Mouse (Mus musculus) gastrocnemius, postnatal 36 days (tissue): ENCODE measurements around the gene AC131692.1. TPM values are rescaled to one million over a fixed set of nuclear protein-coding genes. Genes with fewer than 3 reads are reported as not detected.

Experiments
- DNase-seq, 2 experiments: peaks; one replicate each; pipeline ENCODE4 v3.0.0; 2022
- intact Hi-C: fragments of 180-260 bp; cut with DNase I; formaldehyde crosslinking; loops from one replicate; pipeline ENCODE4 v1.15.1; 2025
- long read RNA-seq, 2 experiments: library from polyadenylated mRNA; stranded (forward); transcript quantifications; one replicate each; pipeline ENCODE4 v2.0.0; 2021
- total RNA-seq, 2 experiments: library from RNA; stranded (reverse); gene quantifications; 2 replicates each; pipeline ENCODE4 v1.2.3; 2021

The AC131692.1 gene
- not detected for total RNA-seq
- long read RNA-seq, experiment 1: 0 reads
- long read RNA-seq, experiment 2: 0 reads

DNA sequence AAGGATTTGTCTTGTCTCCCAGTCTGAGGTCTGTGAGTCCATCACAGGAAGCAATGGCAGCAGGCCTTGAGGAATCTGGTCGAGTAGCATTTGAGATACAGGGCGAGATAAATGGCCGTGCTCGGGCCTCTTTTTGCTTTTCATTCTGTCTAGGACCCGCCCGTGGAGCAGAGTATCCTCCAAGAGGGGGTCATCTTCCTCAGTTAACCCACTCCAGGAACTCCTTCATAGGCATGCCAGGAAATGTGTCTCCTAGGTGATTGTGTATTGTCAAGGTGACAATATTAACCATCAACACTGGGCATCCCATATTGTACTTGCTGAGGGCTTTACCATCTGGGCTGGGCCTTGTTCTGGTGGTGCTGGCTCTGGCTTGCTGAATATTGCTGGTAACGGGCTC is at the start of gene AC131692.1:
Gene AC131692.1 (plus strand): TSS at position 301 of the 400 bp plus-strand sequence.
- intact Hi-C loops: no loop called here
- no peak for DNase-seq

- intact Hi-C loops: no loop called here
- no peak for DNase-seq
Observed at GRCm38 (mm10) chr19:6045366-6046293, 48.6 kb upstream of the AC131692.1 start.

GRCm38 (mm10) chr19:6046294-6047153 is 47.7 kb upstream of the AC131692.1 start, which contains the start of gene Syvn1:
TSS of gene Syvn1 (plus strand) at chr19:6046576.
- peak; percentile 82 to 85 for DNase-seq
- intact Hi-C loops: no loop called here

DNA sequence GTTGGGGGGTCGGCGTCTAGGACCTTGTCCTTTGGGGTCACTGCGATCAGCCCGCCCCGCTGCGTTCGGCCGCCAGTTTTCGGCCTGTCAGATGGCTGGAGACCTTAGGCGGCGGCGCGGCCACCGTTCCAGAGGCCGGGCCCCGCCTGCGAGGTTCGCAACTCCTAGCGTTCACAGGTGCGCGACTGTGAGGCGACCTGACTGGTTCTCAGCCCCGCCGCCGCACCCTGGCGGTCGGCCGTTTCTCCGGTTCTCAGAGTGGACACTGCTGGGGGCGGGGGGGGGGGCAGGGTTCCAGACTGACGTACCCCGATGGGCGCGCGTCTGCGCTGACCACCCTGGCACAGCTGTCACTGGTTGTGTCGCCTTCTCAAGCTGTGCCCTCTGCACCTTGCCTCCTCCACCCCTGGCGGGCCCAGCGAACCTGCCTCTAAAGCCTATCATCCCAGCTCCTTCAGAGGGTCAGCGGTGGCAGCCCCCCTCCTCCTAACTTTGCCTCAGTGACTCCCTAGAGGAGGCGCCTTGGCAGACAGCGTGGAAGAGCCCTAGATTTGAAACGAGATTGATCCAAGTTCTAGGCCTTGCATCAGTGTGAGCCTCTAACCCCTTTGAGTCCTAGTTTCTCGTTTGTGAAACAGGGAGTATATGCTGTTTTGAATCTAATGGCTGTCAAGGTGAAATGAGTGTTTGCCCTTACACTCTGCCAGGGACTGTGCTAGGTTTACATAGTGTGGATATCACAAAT is 46.9 kb upstream of the AC131692.1 start:
- DNase-seq: no peak
- intact Hi-C loops: no loop called here

DNA sequence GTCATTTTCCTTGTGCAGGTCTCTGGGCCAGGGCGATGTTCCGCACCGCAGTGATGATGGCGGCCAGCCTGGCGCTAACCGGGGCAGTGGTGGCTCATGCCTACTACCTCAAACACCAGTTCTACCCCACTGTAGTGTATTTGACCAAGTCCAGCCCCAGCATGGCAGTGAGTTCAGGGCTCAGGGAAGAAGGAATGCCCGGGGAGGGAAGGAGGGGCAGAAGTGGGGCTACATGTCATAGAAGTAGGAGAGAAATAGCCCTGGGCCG is 46.4 kb upstream of the AC131692.1 start:
- DNase-seq: no peak
- intact Hi-C loops: no loop called here

GRCm38 (mm10) chr19:6048681-6049410 is 45.4 kb upstream of the AC131692.1 start:
- no peak for DNase-seq
- intact Hi-C loops: no loop called here

DNA sequence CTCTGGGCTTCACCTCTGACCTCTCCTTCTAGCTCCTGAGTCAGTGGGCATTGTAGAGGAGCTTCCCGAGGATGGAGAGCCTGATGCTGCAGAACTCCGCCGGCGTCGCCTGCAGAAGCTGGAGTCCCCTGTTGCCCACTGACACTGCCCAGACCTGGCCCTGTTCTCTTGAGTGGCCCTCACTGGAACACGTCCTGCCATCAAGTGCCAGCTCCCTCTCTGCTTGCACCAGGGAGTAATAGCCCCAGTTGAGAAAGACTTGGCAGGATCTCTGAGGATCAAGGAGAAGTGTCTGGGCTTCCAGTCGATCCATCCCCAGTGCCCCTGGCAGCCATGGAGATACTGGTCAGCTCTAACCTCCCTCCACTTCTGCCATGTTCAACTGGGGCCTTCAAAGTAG is 41.7 kb upstream of the AC131692.1 start:
- intact Hi-C loops: no loop called here
- no peak for DNase-seq

- intact Hi-C loops: no loop called here
Observed at GRCm38 (mm10) chr19:6054296-6054695, 39.9 kb upstream of the AC131692.1 start.

DNA sequence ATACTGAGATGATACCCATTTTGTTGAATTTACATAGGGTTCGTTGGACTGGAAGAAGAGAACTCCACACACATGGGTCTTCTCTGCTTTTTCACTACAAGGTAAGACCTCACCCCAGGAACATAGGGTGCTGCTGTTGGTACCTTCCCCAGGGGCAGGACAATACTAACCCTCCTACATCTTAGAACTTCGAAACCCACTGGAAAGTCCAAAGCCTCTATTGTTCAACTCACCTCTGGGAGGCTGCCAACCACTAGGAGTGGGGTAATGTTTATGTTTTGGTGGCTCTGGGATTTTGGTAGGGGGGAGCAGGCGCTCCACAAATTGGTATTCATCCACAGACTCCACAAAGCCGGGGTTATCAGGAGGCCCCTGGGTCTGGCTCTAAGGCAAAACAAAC is 37.5 kb upstream of the AC131692.1 start:
- DNase-seq: no peak
- intact Hi-C loops: no loop called here

More at GRCm38 (mm10) chr19:6054296-6054695, 39.9 kb upstream of the AC131692.1 start:
- no peak for DNase-seq

- intact Hi-C loops: no loop called here
- DNase-seq: peak; percentile 98
Observed at GRCm38 (mm10) chr19:6057313-6058096, 36.7 kb upstream of the AC131692.1 start, which contains the start of the genes Mrpl49 and Fau. TSS of gene Mrpl49 (minus strand) at chr19:6057785. TSS of gene Fau (plus strand) at chr19:6057844.

DNA sequence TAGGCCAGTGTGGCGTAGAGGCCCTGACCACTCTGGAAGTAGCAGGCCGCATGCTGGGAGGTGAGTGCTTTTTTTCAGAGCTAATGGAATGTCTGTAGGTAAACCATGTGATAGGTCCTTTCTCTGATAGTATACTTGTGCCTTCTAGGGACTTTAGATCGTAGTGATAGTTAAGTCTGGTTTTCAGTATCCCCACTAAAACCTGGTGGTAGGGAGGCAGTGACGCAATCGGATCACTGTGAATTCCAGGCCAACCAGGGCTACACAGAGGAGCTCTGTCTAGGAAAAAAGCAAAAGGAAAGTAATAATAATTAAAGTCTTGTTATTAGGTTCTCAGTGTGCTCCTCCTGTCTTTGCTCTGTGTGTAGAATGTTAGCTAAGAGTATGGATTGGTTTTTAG is 35.7 kb upstream of the AC131692.1 start:
- intact Hi-C loops: no loop called here
- DNase-seq: no peak

GRCm38 (mm10) chr19:6058966-6059365 is 35.3 kb upstream of the AC131692.1 start:
- DNase-seq: no peak
- intact Hi-C loops: loop anchor here (1.0 kb wide), 1 partner anchor 25 kb away; the partner anchor contains the start of genes Cdca5 and Zfpl1

- DNase-seq: peak; percentile 88 to 90
- intact Hi-C loops: no loop called here
Observed at GRCm38 (mm10) chr19:6061021-6061533, 33.1 kb upstream of the AC131692.1 start, which contains the start of gene Znhit2. TSS of gene Znhit2 (plus strand) at chr19:6061192.

GRCm38 (mm10) chr19:6061641-6062302 is 32.4 kb upstream of the AC131692.1 start:
- intact Hi-C loops: no loop called here
- DNase-seq: no peak

DNA sequence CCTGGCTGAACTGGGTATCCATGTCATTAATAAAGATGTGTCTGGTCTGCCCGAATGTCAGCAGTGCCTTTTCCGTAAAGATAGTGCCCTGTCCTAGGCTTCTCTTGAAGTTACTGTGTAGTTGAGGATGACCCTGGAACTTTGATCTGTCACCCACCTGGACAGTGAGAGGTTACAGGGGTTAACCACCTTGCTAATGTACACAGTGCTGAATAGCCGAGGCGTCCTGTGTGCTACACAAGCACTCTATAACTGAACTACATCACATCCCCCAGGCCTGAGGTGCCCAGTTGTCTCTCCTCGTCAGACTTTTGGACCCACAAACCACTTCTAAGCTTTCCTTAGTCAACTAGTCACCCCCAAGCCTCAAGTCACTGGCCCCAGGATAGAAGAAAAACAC is 31.8 kb upstream of the AC131692.1 start:
- intact Hi-C loops: no loop called here
- no peak for DNase-seq

GRCm38 (mm10) chr19:6063081-6063480 is 31.1 kb upstream of the AC131692.1 start:
- no peak for DNase-seq
- intact Hi-C loops: no loop called here

DNA sequence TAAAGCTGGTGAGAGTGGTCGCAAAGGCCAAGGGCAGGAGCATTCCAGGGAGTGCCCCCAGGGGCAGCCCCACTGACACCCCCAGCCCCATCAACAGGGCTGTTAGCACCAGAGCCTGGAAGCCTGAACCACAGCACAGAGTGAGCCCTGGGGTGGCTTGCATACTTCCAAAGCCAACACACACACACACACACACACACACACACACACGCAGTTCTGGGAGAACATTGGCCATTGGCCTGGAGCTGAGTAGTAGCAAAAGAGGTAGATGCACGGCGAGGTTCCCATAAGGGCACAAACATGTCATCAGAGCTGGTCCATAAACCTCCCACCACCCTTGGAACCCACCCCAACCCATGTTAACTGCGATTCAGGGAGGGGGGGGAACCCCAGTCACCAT is 27.6 kb upstream of the AC131692.1 start:
- intact Hi-C loops: no loop called here
- DNase-seq: no peak
